Mouse (Mus musculus) lung, postnatal 0 days (tissue): ENCODE data around the gene Ppbp. TPM values are rescaled to one million over a fixed set of nuclear protein-coding genes. Genes with fewer than 3 reads are reported as not detected.

ENCODE experiments used
- ATAC-seq: fragments of 200-750 bp; cut with Nextera tagmentation; 2 replicates; pipeline ENCODE4 v1.8.0; 2017; ENCODE audit warnings: moderate library complexity
- DNase-seq: peaks from one replicate; pipeline ENCODE4 v3.0.0-alpha.2; 2016; ENCODE audit warnings: low spot score
- H3K27ac ChIP-seq: fragments of 300-500 bp; sonication (generic); 2 replicates; pipeline ENCODE4 v1.5.1; 2014; ENCODE audit warnings: antibody characterized with exemption, mild to moderate bottlenecking, low read length, mixed read lengths
- H3K27me3 ChIP-seq: fragments of 300-500 bp; sonication (generic); replicated peaks from 2 replicates; pipeline ENCODE4 v1.6.1; 2014; ENCODE audit warnings: low read length, mixed read lengths; ENCODE audit not compliant: insufficient read depth
- H3K36me3 ChIP-seq: fragments of 300-500 bp; sonication (generic); 2 replicates; pipeline ENCODE4 v1.6.1; 2014; ENCODE audit warnings: low read length, mixed read lengths; ENCODE audit not compliant: insufficient read depth
- H3K4me1 ChIP-seq: fragments of 300-500 bp; sonication (generic); 2 replicates; pipeline ENCODE4 v1.6.1; 2014; ENCODE audit warnings: antibody characterized with exemption, low read depth, low read length, mixed read lengths; ENCODE audit not compliant: insufficient read depth
- H3K4me2 ChIP-seq: fragments of 300-500 bp; sonication (generic); replicated peaks from 2 replicates; pipeline ENCODE4 v1.6.1; 2014; ENCODE audit warnings: low read depth, mild to moderate bottlenecking, low read length, moderate library complexity, mixed read lengths
- H3K4me3 ChIP-seq: fragments of 300-500 bp; sonication (generic); 2 replicates; pipeline ENCODE4 v1.5.1; 2014; ENCODE audit warnings: low read depth, low read length
- H3K9ac ChIP-seq: fragments of 300-500 bp; sonication (generic); replicated peaks from 2 replicates; pipeline ENCODE4 v1.6.1; 2014; ENCODE audit warnings: low read depth, mild to moderate bottlenecking
- H3K9me3 ChIP-seq: fragments of 300-500 bp; sonication (generic); 2 replicates; pipeline ENCODE4 v1.6.1; 2016; ENCODE audit warnings: low read length, mixed read lengths
- CTCF ChIP-seq: IDR thresholded peaks from 2 replicates; pipeline ENCODE4 v1.5.1; 2016; ENCODE audit warnings: antibody characterized with exemption, mild to moderate bottlenecking
- EP300 ChIP-seq: IDR thresholded peaks from 2 replicates; pipeline ENCODE4 v1.6.1; 2016; ENCODE audit warnings: antibody characterized with exemption, mild to moderate bottlenecking, control low read depth
- WGBS: fragments of 180-500 bp; shearing (Covaris S2); extraction: QIAGEN DNeasy Blood & Tissue Kit; methylation state at CpG from one replicate; pipeline ENCODE4 v1.1.7; 2014; 5-methylcytosine and 5-hydroxymethylcytosine counted together
- polyA plus RNA-seq: library from polyadenylated mRNA; unstranded; fragments of >200 nt; fragmentation: Nextera tagmentation; extraction: Ambion mirVana; gene quantifications from 2 replicates; pipeline ENCODE4 v1.2.1, GENCODE M21; 2015

The Ppbp gene
- polyA plus RNA-seq, 1 experiment from 2014 or later = 15.6 TPM

- ATAC-seq = no peak
- TF ChIP-seq CTCF = no peak
- no peak for TF ChIP-seq EP300
These were observed 2.3 kb upstream of the Ppbp start for GRCm38 (mm10) chr5:90765821-90766606.

GRCm38 (mm10) chr5:90771369-90771768, 3.1 kb downstream of the Ppbp start:
- no peak overlapping the region for H3K4me3 ChIP-seq
- no peaks in the 10 kb centered on the region for H3K27me3 ChIP-seq
- no peak overlapping the region for H3K4me2 ChIP-seq
- H3K9ac ChIP-seq = no peak overlapping the region
- 73% methylated on average over 3 of the region's 3 CpGs for WGBS
- TF ChIP-seq EP300 = no peak
- TF ChIP-seq CTCF = no peak
- H3K27ac ChIP-seq = no peak overlapping the region
- DNase-seq (no peak), ATAC-seq (no peak)
- H3K4me1 ChIP-seq = no peaks in the 10 kb centered on the region
- no peaks in the 10 kb centered on the region for H3K9me3 ChIP-seq
- no peaks in the 10 kb centered on the region for H3K36me3 ChIP-seq

More at GRCm38 (mm10) chr5:90765821-90766606, 2.3 kb upstream of the Ppbp start:
- no peak overlapping the region for H3K4me2 ChIP-seq
- no peak overlapping the region for H3K9ac ChIP-seq
- no peak overlapping the region for H3K4me3 ChIP-seq
- H3K9me3 ChIP-seq = no peaks in the 10 kb centered on the region
- H3K4me1 ChIP-seq = no peaks in the 10 kb centered on the region
- H3K27ac ChIP-seq = no peak overlapping the region
- H3K36me3 ChIP-seq = no peaks in the 10 kb centered on the region
- peak; percentile 51 for DNase-seq
- WGBS = 40% methylated on average over 8 of the region's 8 CpGs
- H3K27me3 ChIP-seq = no peaks in the 10 kb centered on the region

- H3K4me2 ChIP-seq = no peak within 1 kb of the TSS
- no peaks in the 10 kb centered on the region for H3K4me1 ChIP-seq
- peak; percentile 53 for ATAC-seq
- H3K27ac ChIP-seq = no peak within 1 kb of the TSS
- 43% methylated on average over 16 of the region's 16 CpGs for WGBS
- H3K36me3 ChIP-seq = no peaks in the 10 kb centered on the region
- no peak within 1 kb of the TSS for H3K9ac ChIP-seq
- no peaks in the 10 kb centered on the region for H3K9me3 ChIP-seq
- no peak within 1 kb of the TSS for H3K4me3 ChIP-seq
- peak; percentile 57 for DNase-seq
- no peaks in the 10 kb centered on the region for H3K27me3 ChIP-seq
- TF ChIP-seq EP300 (no peak), CTCF (no peak)
These were observed 3.7 kb downstream of the Ppbp start, which contains the start of gene Pf4 for GRCm38 (mm10) chr5:90771880-90772653. Gene Pf4, plus strand, starts transcription at chr5:90772435.

GRCm38 (mm10) chr5:90775562-90775961, 7.2 kb downstream of the Ppbp start:
- no peak overlapping the region for H3K9ac ChIP-seq
- no peaks in the 10 kb centered on the region for H3K9me3 ChIP-seq
- DNase-seq (no peak), ATAC-seq (no peak)
- H3K4me1 ChIP-seq = no peaks in the 10 kb centered on the region
- WGBS = 82% methylated on average over 5 of the region's 5 CpGs
- no peaks in the 10 kb centered on the region for H3K27me3 ChIP-seq
- no peak overlapping the region for H3K27ac ChIP-seq
- H3K4me2 ChIP-seq = no peak overlapping the region
- no peak overlapping the region for H3K4me3 ChIP-seq
- TF ChIP-seq CTCF = no peak
- TF ChIP-seq EP300 = no peak
- no peaks in the 10 kb centered on the region for H3K36me3 ChIP-seq

- ATAC-seq = no peak
These were observed 9.3 kb downstream of the Ppbp start for GRCm38 (mm10) chr5:90777621-90778020.

GRCm38 (mm10) chr5:90778856-90779255, 10.5 kb downstream of the Ppbp start:
- Histone ChIP-seq H3K4me3 (no peak overlapping the region), H3K36me3 (no peaks in the 10 kb centered on the region), H3K4me2 (no peak overlapping the region), H3K27me3 (no peaks in the 10 kb centered on the region), H3K9ac (no peak overlapping the region), H3K4me1 (no peaks in the 10 kb centered on the region), H3K9me3 (no peaks in the 10 kb centered on the region), H3K27ac (no peak overlapping the region)
- ATAC-seq = no peak
- no peak for DNase-seq
- TF ChIP-seq CTCF (no peak), EP300 (no peak)
- 63% methylated on average over 6 of the region's 6 CpGs for WGBS

More at GRCm38 (mm10) chr5:90777621-90778020, 9.3 kb downstream of the Ppbp start:
- no peak overlapping the region for H3K4me2 ChIP-seq
- no peaks in the 10 kb centered on the region for H3K36me3 ChIP-seq
- H3K4me3 ChIP-seq = no peak overlapping the region
- 79% methylated on average over 10 of the region's 10 CpGs for WGBS
- no peaks in the 10 kb centered on the region for H3K4me1 ChIP-seq
- H3K9ac ChIP-seq = no peak overlapping the region
- DNase-seq = no peak
- H3K27ac ChIP-seq = no peak overlapping the region
- no peaks in the 10 kb centered on the region for H3K27me3 ChIP-seq
- TF ChIP-seq CTCF (no peak), EP300 (no peak)
- no peaks in the 10 kb centered on the region for H3K9me3 ChIP-seq
